Mouse (Mus musculus) hindbrain, embryonic 11.5 days (tissue): ENCODE data around the gene Zfp583. TPM values are rescaled to one million over a fixed set of nuclear protein-coding genes. Genes with fewer than 3 reads are reported as not detected.

ENCODE experiments used
- ATAC-seq: fragments of 200-750 bp; cut with Nextera tagmentation; 2 replicates; pipeline ENCODE4 v1.8.0; 2017; ENCODE audit warnings: mild to moderate bottlenecking, moderate TSS enrichment, moderate library complexity; ENCODE audit not compliant: low FRiP score
- DNase-seq: peaks from one replicate; pipeline ENCODE4 v3.0.0-alpha.2; 2015; ENCODE audit warnings: low spot score
- H3K27ac ChIP-seq: fragments of 300-500 bp; sonication (generic); 2 replicates; pipeline ENCODE4 v1.5.1; 2014; ENCODE audit warnings: mild to moderate bottlenecking, low read depth, low read length
- H3K27me3 ChIP-seq: fragments of 300-500 bp; sonication (generic); 2 replicates; pipeline ENCODE4 v1.6.1; 2014; ENCODE audit warnings: mild to moderate bottlenecking, low read length, moderate library complexity, mixed read lengths; ENCODE audit not compliant: control insufficient read depth, insufficient read depth
- H3K36me3 ChIP-seq: fragments of 300-500 bp; sonication (generic); 2 replicates; pipeline ENCODE4 v1.6.1; 2014; ENCODE audit warnings: mild to moderate bottlenecking, low read length, moderate library complexity, mixed read lengths; ENCODE audit not compliant: control insufficient read depth, insufficient read depth
- H3K4me1 ChIP-seq: fragments of 300-500 bp; sonication (generic); replicated peaks from 2 replicates; pipeline ENCODE4 v1.6.1; 2014; ENCODE audit warnings: low read length, mixed read lengths; ENCODE audit not compliant: control insufficient read depth, insufficient read depth
- H3K4me2 ChIP-seq: fragments of 300-500 bp; sonication (generic); replicated peaks from 2 replicates; pipeline ENCODE4 v1.6.1; 2014; ENCODE audit warnings: mild to moderate bottlenecking, low read depth, low read length
- H3K4me3 ChIP-seq: fragments of 300-500 bp; sonication (generic); 2 replicates; pipeline ENCODE4 v1.5.1; 2014; ENCODE audit warnings: low read depth, low read length
- H3K9ac ChIP-seq: fragments of 300-500 bp; sonication (generic); 2 replicates; pipeline ENCODE4 v1.6.1; 2014; ENCODE audit warnings: low read depth, low read length
- H3K9me3 ChIP-seq: fragments of 300-500 bp; sonication (generic); 2 replicates; pipeline ENCODE4 v1.6.1; 2016; ENCODE audit warnings: low read length; ENCODE audit not compliant: control insufficient read depth
- WGBS: fragments of 180-500 bp; shearing (Covaris S2); extraction: QIAGEN DNeasy Blood & Tissue Kit; methylation state at CpG from one replicate; pipeline ENCODE4 v1.1.7; 2014; 5-methylcytosine and 5-hydroxymethylcytosine counted together
- polyA plus RNA-seq: library from polyadenylated mRNA; unstranded; fragments of >200 nt; fragmentation: Nextera tagmentation; extraction: Ambion mirVana; gene quantifications from 2 replicates; pipeline ENCODE4 v1.2.1, GENCODE M21; 2014

The Zfp583 gene
- polyA plus RNA-seq, 1 experiment from 2014 or later, result 8.5 TPM

- Histone ChIP-seq H3K27ac (peak overlapping the region; percentile 88), H3K9me3 (no peaks in the 10 kb centered on the region), H3K9ac (peak overlapping the region; percentile 56), H3K4me3 (peak overlapping the region; percentile 41), H3K4me1 (no peaks in the 10 kb centered on the region), H3K27me3 (no peaks in the 10 kb centered on the region), H3K4me2 (peak overlapping the region; percentile 56), H3K36me3 (no peaks in the 10 kb centered on the region)
- peak; percentile 98 for DNase-seq
- peak; percentile 95 for ATAC-seq
- under 1% methylated on average over 38 of the region's 38 CpGs for WGBS
Observed at GRCm38 (mm10) chr7:6362268-6363046, 31.4 kb upstream of the Zfp583 start.

GRCm38 (mm10) chr7:6361756-6362155 is 30.7 kb upstream of the Zfp583 start:
- 30% methylated on average over 7 of the region's 7 CpGs for WGBS

GRCm38 (mm10) chr7:6360477-6361060 is 29.5 kb upstream of the Zfp583 start:
- H3K4me1 ChIP-seq, result no peaks in the 10 kb centered on the region
- no peak overlapping the region for H3K27ac ChIP-seq
- H3K9me3 ChIP-seq, result no peaks in the 10 kb centered on the region
- no peak overlapping the region for H3K4me2 ChIP-seq
- DNase-seq (no peak), ATAC-seq (no peak)
- no peak overlapping the region for H3K4me3 ChIP-seq
- H3K9ac ChIP-seq, result no peak overlapping the region
- no peaks in the 10 kb centered on the region for H3K36me3 ChIP-seq
- 15% methylated on average over 9 of the region's 9 CpGs for WGBS
- H3K27me3 ChIP-seq, result no peaks in the 10 kb centered on the region

More at GRCm38 (mm10) chr7:6361756-6362155, 30.7 kb upstream of the Zfp583 start:
- Histone ChIP-seq H3K36me3 (no peaks in the 10 kb centered on the region), H3K9ac (peak overlapping the region; percentile 56), H3K4me3 (peak overlapping the region; percentile 41), H3K9me3 (no peaks in the 10 kb centered on the region), H3K4me2 (peak overlapping the region; percentile 48), H3K4me1 (no peaks in the 10 kb centered on the region), H3K27ac (peak overlapping the region; percentile 88), H3K27me3 (no peaks in the 10 kb centered on the region)
- no peak for DNase-seq
- no peak for ATAC-seq

GRCm38 (mm10) chr7:6358937-6359590 is 28.0 kb upstream of the Zfp583 start:
- WGBS, result 57% methylated on average over 10 of the region's 10 CpGs

GRCm38 (mm10) chr7:6358121-6358520 is 27.0 kb upstream of the Zfp583 start:
- Histone ChIP-seq H3K27ac (no peak overlapping the region), H3K9me3 (no peaks in the 10 kb centered on the region), H3K36me3 (no peaks in the 10 kb centered on the region), H3K27me3 (no peaks in the 10 kb centered on the region), H3K4me3 (no peak overlapping the region), H3K4me2 (no peak overlapping the region), H3K9ac (no peak overlapping the region), H3K4me1 (no peaks in the 10 kb centered on the region)
- no peak for ATAC-seq
- 64% methylated on average over 2 of the region's 2 CpGs for WGBS
- DNase-seq, result no peak

More at GRCm38 (mm10) chr7:6358937-6359590, 28.0 kb upstream of the Zfp583 start:
- H3K4me3 ChIP-seq, result no peak overlapping the region
- H3K4me2 ChIP-seq, result no peak overlapping the region
- H3K27ac ChIP-seq, result no peak overlapping the region
- H3K4me1 ChIP-seq, result no peaks in the 10 kb centered on the region
- H3K9me3 ChIP-seq, result no peaks in the 10 kb centered on the region
- H3K36me3 ChIP-seq, result no peaks in the 10 kb centered on the region
- DNase-seq, result peak; percentile 85
- H3K9ac ChIP-seq, result no peak overlapping the region
- no peaks in the 10 kb centered on the region for H3K27me3 ChIP-seq
- ATAC-seq, result no peak

GRCm38 (mm10) chr7:6344124-6344523 is 13.0 kb upstream of the Zfp583 start:
- H3K36me3 ChIP-seq, result no peaks in the 10 kb centered on the region
- no peak overlapping the region for H3K9ac ChIP-seq
- 34% methylated on average over 10 of the region's 10 CpGs for WGBS
- H3K27me3 ChIP-seq, result no peaks in the 10 kb centered on the region
- peak; percentile 44 for ATAC-seq
- no peak for DNase-seq
- H3K9me3 ChIP-seq, result no peaks in the 10 kb centered on the region
- H3K27ac ChIP-seq, result no peak overlapping the region
- H3K4me1 ChIP-seq, result no peaks in the 10 kb centered on the region
- H3K4me3 ChIP-seq, result peak overlapping the region; percentile 62
- peak overlapping the region; percentile 38 for H3K4me2 ChIP-seq

- Histone ChIP-seq H3K4me2 (peak within 1 kb of the TSS; percentile 38), H3K27ac (no peak within 1 kb of the TSS)
- under 1% methylated on average over 26 of the region's 26 CpGs for WGBS
Observed at GRCm38 (mm10) chr7:6343501-6344071, 12.5 kb upstream of the Zfp583 start, which contains the start of gene Gm3854. Gene Gm3854 (plus strand): TSS chr7:6343759.

GRCm38 (mm10) chr7:6339865-6340264 is 8.8 kb upstream of the Zfp583 start:
- H3K27ac ChIP-seq, result no peak overlapping the region
- no peak overlapping the region for H3K4me3 ChIP-seq
- H3K4me2 ChIP-seq, result no peak overlapping the region
- no peaks in the 10 kb centered on the region for H3K9me3 ChIP-seq
- no peaks in the 10 kb centered on the region for H3K36me3 ChIP-seq
- WGBS, result 86% methylated on average over 5 of the region's 5 CpGs
- ATAC-seq (no peak), DNase-seq (no peak)
- H3K27me3 ChIP-seq, result no peaks in the 10 kb centered on the region
- no peak overlapping the region for H3K9ac ChIP-seq
- no peaks in the 10 kb centered on the region for H3K4me1 ChIP-seq

More at GRCm38 (mm10) chr7:6343501-6344071, 12.5 kb upstream of the Zfp583 start, which contains the start of gene Gm3854:
- Histone ChIP-seq H3K9me3 (no peaks in the 10 kb centered on the region), H3K9ac (peak within 1 kb of the TSS; percentile 63), H3K27me3 (no peaks in the 10 kb centered on the region), H3K4me1 (no peaks in the 10 kb centered on the region), H3K4me3 (peak within 1 kb of the TSS; percentile 62), H3K36me3 (no peaks in the 10 kb centered on the region)
- DNase-seq (peak; percentile 84), ATAC-seq (peak; percentile 93)
